Mouse (Mus musculus): ENCODE measurements around the gene Prkg1. TPM values are rescaled to one million over a fixed set of nuclear protein-coding genes. Genes with fewer than 3 reads are reported as not detected.

Gene Prkg1
- polyA plus RNA-seq, 1 experiment = 7.3 TPM

DNA sequence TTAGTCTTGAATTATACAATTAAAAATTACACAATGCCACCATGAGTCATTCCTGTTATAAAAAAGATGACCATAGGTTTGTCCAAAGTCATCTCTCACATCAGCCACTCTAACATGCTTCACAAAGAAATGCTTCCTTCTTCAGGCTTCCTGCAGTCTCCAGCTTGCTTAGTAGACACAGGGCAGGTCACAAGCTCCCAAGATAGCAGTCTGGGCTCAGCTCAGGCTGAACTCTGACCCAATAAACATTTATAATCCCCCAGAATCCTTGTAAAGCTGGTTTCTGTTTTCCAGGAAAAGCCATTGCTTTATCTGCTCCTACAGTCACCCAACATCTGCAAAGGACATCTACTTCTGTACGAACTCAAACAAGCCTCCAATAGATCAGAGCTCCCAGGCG, 938.7 kb downstream of the Prkg1 start:
- Histone ChIP-seq H3K27me3 (ENCODE audit: control insufficient read depth, insufficient read depth, low read length) (no peaks in the 10 kb centered on the region), H3K4me1 (ENCODE audit: control insufficient read depth, insufficient read depth, low read length) (no peaks in the 10 kb centered on the region), H3K4me3 (replicated peaks; ENCODE audit: insufficient read depth, low read depth, low read length) (no peak overlapping the region), H3K27ac (ENCODE audit: insufficient read depth, low read length) (no peak overlapping the region)
- TF ChIP-seq POLR2A (IDR thresholded peaks at IDR 0.05; ENCODE audit: borderline replicate concordance, insufficient read depth, low read length) (no peak), CTCF (IDR thresholded peaks at IDR 0.05; ENCODE audit: borderline replicate concordance, insufficient read depth, low read depth, low read length) (no peak)
- 76% methylated on average over 2 of the region's 2 CpGs for WGBS
- no peak for DNase-seq

- no peak for DNase-seq
- H3K27ac ChIP-seq (ENCODE audit: insufficient read depth, low read length) = no peak overlapping the region
- no peaks in the 10 kb centered on the region for H3K27me3 ChIP-seq (ENCODE audit: control insufficient read depth, insufficient read depth, low read length)
- H3K4me1 ChIP-seq (ENCODE audit: control insufficient read depth, insufficient read depth, low read length) = no peaks in the 10 kb centered on the region
- no peak overlapping the region for H3K4me3 ChIP-seq (replicated peaks; ENCODE audit: insufficient read depth, low read depth, low read length)
- no peak for TF ChIP-seq CTCF (IDR thresholded peaks at IDR 0.05; ENCODE audit: borderline replicate concordance, insufficient read depth, low read depth, low read length)
- TF ChIP-seq POLR2A (IDR thresholded peaks at IDR 0.05; ENCODE audit: borderline replicate concordance, insufficient read depth, low read length) = no peak
- 82% methylated on average over 6 of the region's 6 CpGs for WGBS
These were observed 949.2 kb downstream of the Prkg1 start for GRCm38 (mm10) chr19:30815661-30816060.

DNA sequence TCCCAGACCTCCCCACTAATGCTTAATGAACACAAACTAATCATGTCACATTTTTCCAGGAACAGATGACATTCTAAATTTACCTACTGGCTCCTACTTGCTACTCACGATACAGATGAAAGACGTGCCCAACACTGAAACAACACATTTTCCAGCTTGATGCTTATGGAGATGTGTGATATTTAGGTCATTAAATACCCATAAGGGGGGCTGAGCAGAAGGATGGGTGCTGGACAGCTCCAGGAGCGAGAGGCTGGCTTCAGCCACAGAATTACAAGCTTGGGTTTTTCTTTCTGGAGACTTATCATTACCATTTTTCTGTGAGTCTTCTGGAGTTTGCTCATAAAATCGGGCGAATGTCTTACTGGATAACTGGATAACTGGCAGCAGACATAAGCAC, 958.6 kb downstream of the Prkg1 start:
- H3K27ac ChIP-seq (ENCODE audit: insufficient read depth, low read length) = no peak overlapping the region
- no peak overlapping the region for H3K4me3 ChIP-seq (replicated peaks; ENCODE audit: insufficient read depth, low read depth, low read length)
- H3K27me3 ChIP-seq (ENCODE audit: control insufficient read depth, insufficient read depth, low read length) = no peaks in the 10 kb centered on the region
- H3K4me1 ChIP-seq (ENCODE audit: control insufficient read depth, insufficient read depth, low read length) = no peaks in the 10 kb centered on the region
- WGBS = 84% methylated on average over 5 of the region's 5 CpGs
- no peak for DNase-seq
- TF ChIP-seq POLR2A (IDR thresholded peaks at IDR 0.05; ENCODE audit: borderline replicate concordance, insufficient read depth, low read length) (no peak), CTCF (IDR thresholded peaks at IDR 0.05; ENCODE audit: borderline replicate concordance, insufficient read depth, low read depth, low read length) (no peak)

DNA sequence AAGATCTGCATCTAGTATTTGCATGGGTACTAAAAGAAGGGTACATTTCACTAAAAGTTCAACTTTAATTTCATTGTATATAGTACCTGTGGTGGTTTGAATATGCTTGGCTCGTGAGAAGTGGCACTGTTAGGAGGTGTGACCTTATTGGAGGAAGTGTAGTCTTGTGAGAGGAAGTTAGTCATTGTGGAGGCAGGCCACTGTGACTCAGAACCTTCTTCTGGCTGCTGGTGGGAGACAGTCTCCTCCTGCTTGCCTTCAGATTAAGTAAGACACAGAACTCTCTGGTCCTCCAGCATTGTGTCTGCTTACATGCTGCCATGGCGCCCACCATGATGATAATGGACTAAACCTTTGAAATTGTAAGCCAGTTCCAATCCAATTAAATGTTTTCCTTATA, 984.0 kb downstream of the Prkg1 start:
- WGBS = 77% methylated on average over 2 of the region's 2 CpGs

DNA sequence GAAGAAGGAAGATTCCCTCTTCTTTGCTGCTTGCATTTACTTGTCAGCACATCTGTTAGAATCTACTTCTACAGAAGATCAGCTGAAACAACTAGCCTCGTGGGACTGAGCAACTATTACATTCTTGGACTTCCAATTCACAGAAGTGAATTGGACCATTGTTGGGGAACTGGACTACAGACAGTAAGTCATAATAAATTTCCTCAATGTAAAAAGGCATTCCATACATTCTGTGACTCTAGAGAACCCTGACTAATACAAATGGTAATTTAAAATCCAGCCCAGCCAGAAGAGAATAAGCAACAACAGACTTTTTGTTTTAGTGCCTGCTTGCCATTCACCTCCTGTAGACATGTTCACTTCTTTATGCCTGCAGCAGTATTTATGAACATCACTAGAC, 996.5 kb downstream of the Prkg1 start:
- no peak for DNase-seq
- WGBS = 30% methylated on average over 1 of the region's 1 CpGs
- no peak overlapping the region for H3K27ac ChIP-seq (ENCODE audit: insufficient read depth, low read length)
- no peaks in the 10 kb centered on the region for H3K27me3 ChIP-seq (ENCODE audit: control insufficient read depth, insufficient read depth, low read length)
- H3K4me1 ChIP-seq (ENCODE audit: control insufficient read depth, insufficient read depth, low read length) = no peaks in the 10 kb centered on the region
- no peak overlapping the region for H3K4me3 ChIP-seq (replicated peaks; ENCODE audit: insufficient read depth, low read depth, low read length)
- no peak for TF ChIP-seq POLR2A (IDR thresholded peaks at IDR 0.05; ENCODE audit: borderline replicate concordance, insufficient read depth, low read length)
- TF ChIP-seq CTCF (IDR thresholded peaks at IDR 0.05; ENCODE audit: borderline replicate concordance, insufficient read depth, low read depth, low read length) = no peak

More for the DNA sequence above, 984.0 kb downstream of the Prkg1 start:
- Histone ChIP-seq H3K27me3 (ENCODE audit: control insufficient read depth, insufficient read depth, low read length) (no peaks in the 10 kb centered on the region), H3K27ac (ENCODE audit: insufficient read depth, low read length) (no peak overlapping the region), H3K4me1 (ENCODE audit: control insufficient read depth, insufficient read depth, low read length) (no peaks in the 10 kb centered on the region), H3K4me3 (replicated peaks; ENCODE audit: insufficient read depth, low read depth, low read length) (no peak overlapping the region)
- TF ChIP-seq CTCF (IDR thresholded peaks at IDR 0.05; ENCODE audit: borderline replicate concordance, insufficient read depth, low read depth, low read length) (no peak), POLR2A (IDR thresholded peaks at IDR 0.05; ENCODE audit: borderline replicate concordance, insufficient read depth, low read length) (no peak)
- DNase-seq = no peak

DNA sequence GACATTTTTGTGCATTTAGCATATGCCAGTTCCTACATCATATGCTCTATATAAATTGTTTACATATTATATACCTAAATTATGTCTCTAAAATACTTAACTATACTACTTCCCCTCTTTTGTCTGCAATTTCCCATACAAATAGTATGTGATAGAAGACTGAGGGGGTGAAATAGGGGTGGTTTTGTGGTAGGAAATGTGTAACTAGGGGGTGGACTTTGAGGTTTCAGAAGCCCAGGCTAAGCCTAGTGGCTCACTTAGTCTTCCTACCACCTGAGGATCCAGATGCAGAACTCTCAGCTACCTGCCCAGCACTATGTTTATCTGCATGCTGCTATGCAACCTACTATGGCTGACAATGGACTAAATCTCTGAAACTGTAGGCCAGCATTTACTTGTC, 1020.4 kb downstream of the Prkg1 start:
- Histone ChIP-seq H3K4me1 (ENCODE audit: control insufficient read depth, insufficient read depth, low read length) (no peaks in the 10 kb centered on the region), H3K27ac (ENCODE audit: insufficient read depth, low read length) (no peak overlapping the region), H3K27me3 (ENCODE audit: control insufficient read depth, insufficient read depth, low read length) (no peaks in the 10 kb centered on the region), H3K4me3 (replicated peaks; ENCODE audit: insufficient read depth, low read depth, low read length) (no peak overlapping the region)
- TF ChIP-seq CTCF (IDR thresholded peaks at IDR 0.05; ENCODE audit: borderline replicate concordance, insufficient read depth, low read depth, low read length) (no peak), POLR2A (IDR thresholded peaks at IDR 0.05; ENCODE audit: borderline replicate concordance, insufficient read depth, low read length) (no peak)
- no peak for DNase-seq

- no peaks in the 10 kb centered on the region for H3K4me1 ChIP-seq (ENCODE audit: control insufficient read depth, insufficient read depth, low read length)
- 89% methylated on average over 5 of the region's 5 CpGs for WGBS
- H3K4me3 ChIP-seq (replicated peaks; ENCODE audit: insufficient read depth, low read depth, low read length) = no peak overlapping the region
- H3K27me3 ChIP-seq (ENCODE audit: control insufficient read depth, insufficient read depth, low read length) = no peaks in the 10 kb centered on the region
- H3K27ac ChIP-seq (ENCODE audit: insufficient read depth, low read length) = no peak overlapping the region
- TF ChIP-seq POLR2A (IDR thresholded peaks at IDR 0.05; ENCODE audit: borderline replicate concordance, insufficient read depth, low read length) (no peak), CTCF (IDR thresholded peaks at IDR 0.05; ENCODE audit: borderline replicate concordance, insufficient read depth, low read depth, low read length) (no peak)
- DNase-seq = no peak
These were observed 1065.7 kb downstream of the Prkg1 start for GRCm38 (mm10) chr19:30699130-30699529.

DNA sequence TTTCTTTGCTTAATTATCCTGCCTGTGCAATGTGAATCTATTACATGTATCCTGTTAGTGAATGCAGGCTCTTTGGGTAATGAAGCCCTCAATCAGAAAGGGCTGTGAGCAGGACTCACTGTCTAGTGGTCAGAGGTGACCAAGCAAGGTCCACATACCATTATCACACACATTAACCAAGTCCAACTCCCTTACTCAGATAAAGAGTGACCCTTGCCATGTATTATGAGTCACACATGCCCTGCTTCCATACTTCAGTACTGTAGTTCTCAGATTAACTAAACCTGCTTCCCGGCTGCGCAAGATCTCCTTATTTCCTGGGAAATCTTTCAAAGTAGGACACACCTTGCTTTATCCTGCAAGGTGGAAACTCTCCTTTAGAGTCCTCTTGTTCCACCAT, 1073.6 kb downstream of the Prkg1 start:
- H3K4me3 ChIP-seq (replicated peaks; ENCODE audit: insufficient read depth, low read depth, low read length) = no peak overlapping the region
- H3K4me1 ChIP-seq (ENCODE audit: control insufficient read depth, insufficient read depth, low read length) = no peaks in the 10 kb centered on the region
- no peak overlapping the region for H3K27ac ChIP-seq (ENCODE audit: insufficient read depth, low read length)
- no peaks in the 10 kb centered on the region for H3K27me3 ChIP-seq (ENCODE audit: control insufficient read depth, insufficient read depth, low read length)
- DNase-seq = no peak
- TF ChIP-seq CTCF (IDR thresholded peaks at IDR 0.05; ENCODE audit: borderline replicate concordance, insufficient read depth, low read depth, low read length) (no peak), POLR2A (IDR thresholded peaks at IDR 0.05; ENCODE audit: borderline replicate concordance, insufficient read depth, low read length) (no peak)
- WGBS = 95% methylated on average over 2 of the region's 2 CpGs

Data from cerebellum, adult 2 months (tissue).